Mouse (Mus musculus) monocyte, adult 5-6 weeks (primary cell): ENCODE results near the gene Vkorc1l1. TPM values are rescaled to one million over a fixed set of nuclear protein-coding genes. Genes with fewer than 3 reads are reported as not detected.
A peak's percentile ranks its signal among the peaks of the same experiment; 100 is the strongest.
"Not testable (repeated sequence)": the region's sequence is repeated elsewhere in the genome, so short reads cannot be mapped to it uniquely, and the experiment has no call there.

Source experiments
- ATAC-seq: fragments of 153-309, 156-312 bp; replicated peaks from 2 replicates; pipeline ENCODE4 v1.8.0; 2017; ENCODE audit warnings: mild to moderate bottlenecking; ENCODE audit not compliant: low TSS enrichment, insufficient number of reproducible peaks, severe bottlenecking, poor library complexity, low FRiP score
- total RNA-seq: library from RNA; stranded (forward); fragments of 200-1000, 200-491, 200-594 nt; gene quantifications from 3 replicates; pipeline ENCODE4 v1.2.3, GENCODE M21; 2017

Vkorc1l1 gene
- total RNA-seq, 1 experiment from 2014 or later, result 9.6 TPM

DNA sequence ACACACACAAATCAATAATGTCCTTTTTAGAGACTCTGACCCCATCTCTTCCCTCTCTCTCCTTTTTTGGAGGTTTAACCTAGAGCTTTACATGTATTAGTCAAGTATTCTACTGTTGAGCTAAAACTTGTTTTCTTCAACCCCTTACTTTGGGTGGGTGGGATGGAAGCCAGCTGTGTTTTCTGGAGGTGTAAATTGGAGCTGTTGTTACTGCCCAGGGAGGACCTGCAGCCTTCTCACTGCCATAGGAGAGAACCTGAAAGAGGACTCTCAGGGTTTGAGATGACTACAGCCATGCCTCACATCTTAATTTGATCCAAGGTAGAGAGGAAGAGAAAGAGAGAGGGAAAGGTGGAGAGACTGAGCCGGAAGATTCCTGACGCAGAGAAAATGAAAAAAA, 1.5 kb upstream of the Vkorc1l1 start:
- ATAC-seq, result no peak

DNA sequence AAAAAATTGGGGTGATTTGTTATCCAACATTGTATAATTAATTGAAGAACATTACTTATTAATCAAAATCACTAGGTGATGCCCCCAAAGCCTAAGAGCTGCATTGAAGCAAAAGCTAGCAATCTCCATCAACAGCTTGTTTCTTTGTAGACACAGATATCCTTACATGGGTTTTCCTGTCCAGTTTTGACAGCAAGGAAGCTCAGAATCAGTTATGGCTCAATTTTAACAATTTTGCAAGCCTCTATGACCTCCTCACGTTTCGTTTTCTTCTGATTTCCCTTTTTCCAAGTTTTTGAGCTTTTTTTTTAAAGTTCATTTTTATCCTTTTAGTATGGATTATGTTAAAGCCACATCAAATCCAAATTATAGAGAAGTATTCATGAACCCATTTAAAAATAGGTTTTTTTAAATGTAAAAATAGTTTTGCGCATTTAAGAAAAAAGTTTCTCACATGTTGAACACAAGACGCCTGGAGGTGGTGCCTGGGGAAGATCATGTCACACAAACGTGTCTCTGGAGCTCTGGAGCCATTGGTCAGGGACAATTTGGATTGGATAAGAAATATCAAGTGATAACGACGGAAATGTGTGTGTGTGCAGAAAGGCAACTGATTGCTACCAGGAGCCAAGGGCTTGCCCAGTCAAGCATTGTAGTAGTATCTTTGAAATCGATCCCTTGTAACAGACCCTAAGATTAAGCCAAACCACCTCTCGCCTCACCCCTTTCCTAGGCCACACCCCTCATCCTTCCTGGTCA, 855 bp upstream of the Vkorc1l1 start:
- peak; percentile 23; the same call in 1 of the 2 replicates for ATAC-seq

DNA sequence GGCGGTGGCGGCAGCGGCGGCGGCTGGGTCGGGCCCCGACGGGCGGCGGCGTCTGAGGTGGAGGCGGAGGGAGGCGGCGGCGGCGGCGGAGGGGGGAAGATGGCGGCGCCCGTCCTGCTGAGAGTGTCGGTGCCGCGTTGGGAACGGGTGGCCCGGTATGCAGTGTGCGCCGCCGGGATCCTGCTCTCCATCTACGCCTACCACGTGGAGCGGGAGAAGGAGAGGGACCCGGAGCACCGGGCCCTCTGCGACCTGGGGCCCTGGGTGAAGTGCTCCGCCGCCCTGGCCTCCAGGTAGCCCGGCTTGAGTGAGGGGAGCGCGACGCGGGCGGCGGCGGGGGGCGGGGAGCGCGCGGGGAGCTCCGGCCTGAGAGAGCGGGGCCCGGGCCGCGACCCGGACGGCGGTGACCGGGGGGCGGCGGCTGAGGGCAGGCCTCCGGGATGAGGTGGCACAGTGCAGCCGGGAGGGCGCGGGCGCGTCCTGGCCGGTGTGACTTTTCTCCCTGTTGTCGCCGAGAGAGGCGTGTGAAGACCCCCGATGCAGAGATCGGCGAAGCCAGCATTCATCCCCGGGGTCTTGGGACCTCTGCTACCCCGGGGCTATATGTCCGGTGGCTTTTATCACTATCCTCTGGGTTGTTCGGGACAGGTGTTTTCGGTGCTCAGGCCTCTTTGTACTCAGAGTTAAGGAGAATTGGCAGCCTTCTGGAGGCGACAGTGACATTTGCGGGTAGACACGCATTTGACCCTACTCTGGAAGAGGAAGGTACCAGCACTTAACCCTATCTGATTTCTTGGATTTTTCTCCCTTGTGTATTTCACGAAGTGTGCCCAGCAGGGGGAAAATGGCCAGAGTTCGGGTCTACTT, 536 bp downstream of the Vkorc1l1 start:
- ATAC-seq, result not testable (repeated sequence)

DNA sequence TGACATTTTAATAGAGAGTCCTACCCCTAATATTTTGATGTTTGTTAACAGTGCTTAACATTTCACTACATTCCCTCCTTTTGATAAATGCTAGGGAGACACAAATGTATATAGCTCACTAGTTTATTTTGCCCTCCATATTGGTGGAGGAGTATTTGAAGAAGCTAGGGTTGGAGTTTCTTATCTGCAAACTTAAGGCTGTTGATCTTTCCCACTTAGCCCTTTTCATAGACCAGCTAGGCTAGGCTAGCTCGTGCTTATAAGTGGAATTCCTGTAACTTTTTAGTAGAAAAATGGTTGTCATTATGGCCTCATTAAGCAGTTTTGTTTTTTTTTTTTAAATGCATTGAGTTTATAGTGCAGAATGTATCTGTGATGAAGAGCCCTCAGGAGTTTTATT, 1.6 kb downstream of the Vkorc1l1 start:
- no peak for ATAC-seq

- no peak for ATAC-seq
These were observed 5.8 kb downstream of the Vkorc1l1 start for GRCm38 (mm10) chr5:129947528-129948033.

GRCm38 (mm10) chr5:129952143-129952542, 10.4 kb downstream of the Vkorc1l1 start:
- ATAC-seq, result no peak

DNA sequence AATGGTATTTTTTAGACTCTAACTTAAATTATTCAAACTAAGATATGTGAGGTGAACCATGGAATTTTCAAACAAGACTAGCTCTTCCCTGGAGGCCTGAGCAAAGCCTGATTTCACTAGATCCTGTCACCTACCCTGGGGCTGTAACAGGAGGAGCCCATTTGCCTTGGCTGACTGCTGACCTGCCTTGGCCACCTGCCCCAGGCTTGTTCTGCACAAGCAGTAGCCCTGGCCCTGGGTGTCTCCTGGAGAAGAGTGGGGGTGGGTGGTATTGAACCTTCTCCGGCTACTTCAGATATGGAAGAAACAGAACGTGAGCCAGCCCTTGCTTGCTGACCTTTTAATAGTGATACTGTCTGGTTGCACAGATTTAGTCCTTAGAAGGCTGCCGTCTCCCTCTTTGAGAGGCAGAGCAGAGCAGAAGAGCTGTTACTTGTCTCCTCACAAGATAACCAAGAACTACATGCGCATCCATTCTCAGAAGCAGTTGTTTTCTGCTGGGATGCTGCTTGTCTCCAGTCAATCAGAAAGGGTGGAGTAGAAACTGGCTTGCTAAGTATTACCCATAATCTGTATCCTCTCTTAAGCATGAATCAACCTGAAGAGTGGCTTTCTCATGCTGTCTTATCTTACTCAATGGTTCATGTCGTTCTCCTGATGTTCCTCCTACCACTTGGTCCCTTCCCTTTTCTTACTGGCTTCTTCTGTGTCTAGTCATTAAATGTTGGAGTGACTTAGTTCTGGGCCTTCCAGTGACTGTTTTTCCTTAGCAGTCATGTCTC, 12.9 kb downstream of the Vkorc1l1 start:
- ATAC-seq, result 0 out of 2 replicates have a peak, but pooled peaks have one; percentile 35

DNA sequence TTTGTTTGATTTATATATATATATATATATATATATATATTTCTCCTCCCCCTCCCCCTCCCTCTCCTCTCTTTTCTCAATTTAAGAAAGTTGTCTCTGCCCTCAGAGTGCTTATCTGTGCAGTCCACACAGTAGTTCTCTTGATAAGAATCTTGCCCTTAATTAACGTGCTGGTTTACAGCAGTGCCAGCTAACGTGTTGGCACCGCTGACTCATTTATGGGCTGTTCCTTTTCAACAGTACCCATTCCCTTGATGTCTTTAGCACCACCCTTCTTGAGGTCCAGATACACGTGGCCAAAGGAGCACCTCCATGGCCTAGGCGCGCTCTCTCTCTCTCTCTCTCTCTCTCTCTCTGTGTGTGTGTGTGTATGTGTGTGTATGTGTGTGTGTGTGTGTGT, 14.0 kb downstream of the Vkorc1l1 start:
- ATAC-seq, result no peak

DNA sequence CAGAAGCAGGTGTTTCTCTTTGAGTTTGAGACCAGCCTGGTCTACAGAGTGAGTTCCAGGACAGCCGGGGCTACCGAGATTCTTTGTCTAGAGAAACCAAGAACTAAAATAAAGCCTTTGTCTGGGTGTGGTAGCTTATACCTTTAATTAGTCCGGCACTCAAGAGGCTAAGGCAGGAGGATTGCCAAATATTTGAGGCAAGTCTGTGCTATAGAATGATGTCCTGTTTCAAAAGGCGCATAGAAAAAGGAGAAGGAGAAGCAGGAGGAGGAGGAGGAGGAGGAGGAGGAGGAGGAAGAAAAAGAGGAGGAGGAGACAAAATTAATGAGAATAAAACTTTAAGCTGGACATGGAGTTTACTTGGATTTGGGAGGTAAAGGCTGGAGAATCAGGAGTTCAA, 21.5 kb downstream of the Vkorc1l1 start:
- no peak for ATAC-seq

GRCm38 (mm10) chr5:129966448-129966847, 24.7 kb downstream of the Vkorc1l1 start:
- no peak for ATAC-seq

DNA sequence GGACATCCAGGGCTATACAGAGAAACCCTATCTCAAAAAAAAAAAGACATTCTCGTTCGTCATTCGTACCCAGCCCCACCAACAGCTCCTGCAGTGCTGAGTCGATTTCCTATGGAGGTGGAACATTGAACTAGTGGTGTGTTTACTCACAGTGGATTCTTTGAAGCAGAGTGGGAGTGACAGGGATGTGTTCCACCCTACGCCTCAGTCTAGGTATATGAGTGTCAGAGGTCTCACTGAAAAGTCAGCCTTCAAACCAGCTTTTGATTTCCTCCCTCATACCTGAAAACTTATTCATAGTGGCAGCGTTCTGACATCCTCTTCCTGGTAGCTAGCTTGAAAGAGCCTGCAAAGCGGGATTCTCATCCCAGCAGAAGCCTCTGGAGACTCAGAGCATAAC, 26.6 kb downstream of the Vkorc1l1 start:
- ATAC-seq, result no peak

- no peak for ATAC-seq
These were observed 29.7 kb downstream of the Vkorc1l1 start for GRCm38 (mm10) chr5:129971491-129971890.

DNA sequence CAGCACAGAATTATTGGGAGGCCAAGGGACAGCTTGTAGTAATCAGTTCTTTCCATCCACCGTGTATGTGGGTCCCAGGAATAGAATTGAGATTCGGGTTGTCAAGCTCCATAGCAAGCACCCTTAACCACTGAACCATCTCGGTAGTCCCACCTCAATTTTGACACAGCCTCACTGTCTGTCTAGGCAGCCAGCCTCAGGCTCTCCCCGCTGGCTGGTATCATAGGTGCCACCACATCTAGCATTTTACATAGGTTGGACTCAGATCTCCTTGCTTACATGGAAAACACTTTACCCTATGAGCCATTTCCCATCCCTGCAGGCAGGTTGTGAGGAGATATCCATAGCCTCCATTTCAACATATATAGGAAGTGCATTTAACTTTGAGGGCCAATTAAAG, 32.6 kb downstream of the Vkorc1l1 start:
- no peak for ATAC-seq

- no peak for ATAC-seq
These were observed 33.1 kb downstream of the Vkorc1l1 start for GRCm38 (mm10) chr5:129974866-129975311.

GRCm38 (mm10) chr5:129977768-129978167, 36.0 kb downstream of the Vkorc1l1 start:
- no peak for ATAC-seq

DNA sequence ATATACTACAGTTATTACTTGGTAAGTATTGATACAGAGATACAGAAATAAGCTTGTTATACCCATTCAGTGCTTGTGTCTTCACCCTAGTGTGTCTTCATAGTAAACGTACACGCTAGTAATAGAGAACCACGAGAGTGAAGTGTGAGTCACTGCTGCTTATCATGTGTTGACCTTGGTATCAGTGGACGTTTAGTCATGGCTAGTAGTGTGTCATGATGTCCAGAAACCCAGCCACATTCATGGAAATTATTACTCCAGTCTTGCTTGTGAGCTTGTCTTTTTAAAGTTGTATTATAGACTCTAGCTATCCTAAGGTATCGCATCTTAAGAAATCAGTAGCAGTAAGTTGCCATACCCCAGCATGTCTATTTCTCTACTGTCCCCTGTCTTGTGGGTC, 36.8 kb downstream of the Vkorc1l1 start:
- ATAC-seq, result no peak

- no peak for ATAC-seq
These were observed 38.4 kb downstream of the Vkorc1l1 start for GRCm38 (mm10) chr5:129980216-129980615.

DNA sequence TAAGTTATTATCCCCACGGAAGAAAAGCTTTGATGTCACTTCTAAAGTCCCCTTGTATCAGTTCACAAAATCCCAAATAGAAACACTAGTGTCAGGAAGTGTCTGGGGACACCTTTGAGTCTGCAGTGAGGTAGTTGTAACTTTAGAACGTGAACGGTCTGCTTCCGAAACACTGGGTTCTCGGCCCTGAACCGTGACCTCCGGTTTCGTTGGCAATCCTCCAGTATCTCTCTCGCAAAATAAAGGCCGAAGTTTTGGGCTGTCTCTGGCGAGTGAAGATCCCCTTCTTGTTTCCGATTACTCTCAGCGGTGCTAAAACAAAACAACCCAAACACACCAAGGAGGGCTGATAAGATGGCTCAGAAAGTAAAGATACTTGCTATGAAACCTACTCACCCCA, 47.6 kb downstream of the Vkorc1l1 start:
- ATAC-seq, result no peak

DNA sequence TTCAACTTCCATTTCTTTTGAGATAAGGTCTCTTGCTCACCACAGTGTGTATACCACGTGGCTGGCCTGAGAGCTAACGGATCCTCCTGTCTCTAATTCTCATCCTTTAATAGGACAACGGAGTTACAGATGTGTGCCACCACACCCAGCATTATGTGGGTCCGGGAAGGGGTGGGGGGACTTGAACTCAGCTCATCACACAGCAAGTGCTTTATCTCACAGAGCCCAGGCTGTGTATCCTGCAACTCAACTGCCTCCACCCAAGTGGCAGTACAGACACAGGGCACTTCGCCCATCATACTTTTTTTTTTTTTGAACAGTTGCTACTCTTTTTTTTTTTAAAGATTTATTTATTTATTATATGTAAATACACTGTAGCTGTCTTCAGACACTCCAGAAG, 50.1 kb downstream of the Vkorc1l1 start:
- ATAC-seq, result no peak
